Mouse (Mus musculus) kidney, postnatal 36 days (tissue): Measurements from ENCODE around the gene Phospho1.
A peak's percentile ranks its signal among the peaks of the same experiment; 100 is the strongest.

Experiments used
- DNase-seq, 2 experiments: peaks; one replicate each; pipeline ENCODE4 v3.0.0; 2021 to 2022; ENCODE audit warnings: mixed read lengths in 2 of 2

Gene Phospho1

DNA sequence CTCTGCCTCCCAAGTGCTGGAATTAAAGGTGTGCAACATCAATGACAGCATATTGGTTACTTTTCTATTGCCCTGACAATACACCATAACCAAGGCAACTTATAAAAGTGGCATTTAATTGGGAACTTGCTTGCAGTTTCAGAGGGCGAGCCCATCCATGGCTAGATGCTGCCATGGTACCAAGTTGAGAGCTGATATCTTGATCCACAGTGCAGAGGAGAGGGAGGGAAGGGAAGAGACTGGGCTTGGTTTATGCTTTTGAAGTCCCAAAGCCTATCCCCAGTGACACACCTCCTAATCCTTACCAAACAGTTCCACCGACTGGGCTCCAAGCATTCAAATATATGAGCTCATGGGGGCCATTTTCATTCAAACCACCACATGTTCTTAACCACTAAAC lies 10.2 kb upstream of the Phospho1 start:
- DNase-seq = no peak

DNA sequence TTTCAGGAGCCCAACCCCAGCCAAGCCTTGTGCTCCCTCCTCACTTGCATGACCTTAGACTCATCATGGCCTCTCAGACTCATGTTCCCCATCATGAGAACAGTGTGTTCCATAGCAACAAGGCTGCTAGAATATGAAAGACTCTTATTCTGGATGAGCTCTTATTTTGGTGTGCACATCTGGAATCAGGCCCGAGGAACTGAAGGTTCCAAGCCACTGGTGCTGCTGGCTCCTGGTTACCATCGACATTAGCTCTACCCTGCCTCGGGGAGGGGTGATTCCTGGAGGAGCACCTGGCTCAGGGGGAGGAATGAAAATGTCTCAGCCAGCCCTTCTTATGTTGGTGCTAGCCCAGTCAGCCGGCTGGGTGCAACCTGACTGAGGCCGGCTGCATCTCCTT lies 9.4 kb upstream of the Phospho1 start:
- no peak for DNase-seq

DNA sequence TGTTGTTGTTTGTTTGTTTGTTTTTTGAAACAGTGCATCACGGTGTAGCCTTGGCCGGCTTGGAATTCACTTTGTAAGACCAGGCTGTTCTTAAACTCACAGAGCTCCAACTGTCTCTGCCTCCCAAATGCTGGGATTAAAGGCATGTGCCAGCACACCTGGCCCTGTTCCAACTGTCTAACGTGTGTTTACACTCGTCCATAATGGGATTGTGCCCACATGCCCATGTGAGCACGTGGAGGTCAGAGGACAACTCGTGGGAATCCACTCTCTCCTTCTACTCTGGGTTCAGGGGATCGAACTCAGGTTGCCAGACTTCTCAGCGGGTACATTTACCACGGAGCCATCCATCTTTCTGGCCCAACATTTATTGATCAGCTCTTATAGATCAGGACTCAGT lies 8.9 kb upstream of the Phospho1 start:
- DNase-seq = no peak

DNA sequence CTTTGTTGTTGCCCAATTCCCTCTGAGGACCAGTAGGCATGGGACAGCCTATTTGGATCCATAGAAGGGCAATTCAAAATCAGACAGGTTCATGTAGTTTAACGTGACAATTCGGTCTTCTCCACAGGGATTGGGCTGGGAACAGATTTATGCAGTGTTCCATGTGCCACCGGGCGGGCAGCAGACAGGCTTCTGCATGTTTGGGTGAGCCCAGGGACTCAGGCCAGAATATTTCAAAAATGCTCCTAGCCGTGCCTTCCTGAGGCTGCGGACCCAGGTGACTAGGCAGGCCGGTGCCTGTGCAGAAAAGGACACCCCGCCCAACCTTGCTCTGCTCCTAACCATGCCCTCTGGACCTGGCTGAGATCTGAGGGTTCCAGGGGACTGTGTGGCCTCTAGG lies 5.2 kb upstream of the Phospho1 start:
- DNase-seq = peak in 1 of 2 experiments; percentile 40

DNA sequence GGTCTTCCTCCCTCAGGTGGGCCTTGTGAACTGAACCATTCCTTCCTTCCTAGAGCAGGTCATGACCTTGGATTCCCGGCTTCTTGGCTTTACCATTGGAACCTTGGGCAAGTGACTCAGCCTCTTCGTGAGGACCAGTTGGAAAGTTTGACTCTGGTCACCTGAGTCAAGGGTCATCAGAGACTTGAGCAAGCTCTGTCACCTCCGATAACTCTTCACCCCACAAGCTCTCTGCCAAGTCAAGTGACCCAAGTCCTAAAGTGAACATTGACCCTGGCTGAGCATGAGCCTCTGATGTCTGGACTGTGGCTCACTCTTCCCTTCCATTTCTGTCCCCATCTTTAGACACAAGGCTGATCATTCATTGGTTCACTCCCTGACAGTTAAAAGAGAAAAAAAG lies 2.8 kb upstream of the Phospho1 start:
- no peak for DNase-seq

DNA sequence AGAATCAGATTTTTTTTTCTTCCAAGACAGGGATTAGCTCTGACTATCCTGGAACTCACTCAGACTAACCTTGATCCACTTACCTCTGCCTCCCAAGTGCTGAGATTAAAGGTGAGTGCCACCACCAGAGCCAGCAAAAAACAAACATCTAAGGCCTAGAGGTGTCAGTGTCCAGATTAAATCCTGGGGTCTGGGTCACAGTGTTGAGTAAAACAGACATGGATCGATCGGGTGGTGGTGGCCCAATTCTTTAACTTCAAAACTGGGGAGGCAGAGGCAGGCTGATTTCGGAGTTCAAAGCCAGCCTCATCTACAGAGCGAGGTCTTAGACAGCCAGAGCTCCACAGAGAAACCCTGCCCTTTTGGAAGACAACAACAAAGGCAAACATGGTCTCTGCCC lies 1.9 kb upstream of the Phospho1 start:
- no peak for DNase-seq

DNA sequence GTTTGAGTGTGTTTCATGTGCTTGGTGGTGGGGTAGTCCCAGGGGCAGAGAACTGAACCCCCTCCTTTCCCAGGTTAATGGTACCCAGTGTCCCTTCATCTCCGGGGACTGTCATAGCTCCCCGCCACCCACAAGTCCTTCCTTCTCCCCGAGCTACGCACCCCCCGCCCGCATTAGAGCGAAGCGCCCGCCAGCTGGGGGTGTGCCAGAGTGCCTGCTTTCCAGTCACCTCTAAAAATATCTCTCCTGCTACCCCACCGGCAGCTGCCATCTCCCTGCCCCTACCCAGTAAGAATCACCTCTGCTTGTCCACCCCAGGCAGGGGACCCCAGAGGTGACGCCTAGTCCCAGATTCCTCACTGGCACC lies 561 bp downstream of the Phospho1 start:
- peak in 1 of 2 experiments; percentile 70 for DNase-seq

DNA sequence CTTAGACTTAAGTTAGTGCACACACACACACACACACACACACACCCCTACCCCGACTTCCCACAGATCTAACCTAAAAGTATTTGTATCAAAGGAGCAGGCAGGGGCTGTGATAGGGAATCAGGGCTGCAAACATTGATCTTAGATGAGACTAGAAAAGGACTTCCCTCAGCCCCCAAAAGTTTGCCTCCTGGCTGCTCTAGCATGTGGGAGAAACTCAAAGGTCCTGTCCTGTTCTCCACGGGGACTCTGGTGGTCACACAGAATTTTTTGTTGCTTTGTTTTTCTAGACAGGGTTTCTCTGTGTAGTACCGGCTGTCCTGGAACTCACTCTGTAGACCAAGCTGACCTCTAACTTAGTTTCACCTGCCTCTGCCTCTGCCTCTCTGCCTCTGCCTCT lies 1.3 kb downstream of the Phospho1 start:
- no peak for DNase-seq

DNA sequence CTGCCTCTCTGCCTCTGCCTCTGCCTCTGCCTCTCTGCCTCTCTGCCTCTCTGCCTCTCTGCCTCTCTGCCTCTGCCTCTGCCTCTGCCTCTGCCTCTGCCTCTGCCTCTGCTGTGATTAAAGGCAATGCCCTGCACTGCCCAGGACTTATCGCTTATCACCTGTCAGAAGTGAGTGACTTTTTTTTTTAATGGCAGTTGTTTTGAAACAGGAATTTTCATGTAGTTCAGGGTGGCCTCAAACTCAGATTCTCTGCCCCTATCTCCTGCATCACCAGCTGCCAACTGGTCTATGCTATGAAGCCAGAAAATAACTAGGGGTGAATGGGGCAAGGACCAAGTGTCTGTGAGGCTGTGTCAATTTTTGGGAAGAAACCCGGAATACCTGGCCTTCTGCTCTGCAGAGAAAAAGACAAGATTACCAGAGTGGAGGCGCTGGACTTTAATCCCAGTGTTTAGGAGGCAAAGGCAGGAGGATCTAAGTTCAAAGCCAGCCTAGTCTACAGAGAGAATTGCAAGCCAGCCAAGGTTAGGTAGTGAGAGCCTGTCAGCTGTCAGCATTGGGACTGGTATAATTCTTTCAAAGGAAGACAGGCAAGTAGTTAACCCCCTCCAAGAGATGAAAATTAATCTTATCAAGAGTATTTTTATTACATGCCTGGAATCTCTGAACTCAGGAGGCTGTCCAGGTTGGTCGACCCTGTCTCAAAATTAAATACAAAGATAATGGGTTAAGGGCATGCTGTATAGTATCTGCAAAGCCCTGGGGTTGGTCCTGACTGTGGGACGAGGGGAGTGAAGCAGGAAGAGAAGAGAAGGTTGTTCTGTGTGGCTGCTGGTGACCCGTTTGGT lies 2.2 kb downstream of the Phospho1 start:
- DNase-seq = no peak

DNA sequence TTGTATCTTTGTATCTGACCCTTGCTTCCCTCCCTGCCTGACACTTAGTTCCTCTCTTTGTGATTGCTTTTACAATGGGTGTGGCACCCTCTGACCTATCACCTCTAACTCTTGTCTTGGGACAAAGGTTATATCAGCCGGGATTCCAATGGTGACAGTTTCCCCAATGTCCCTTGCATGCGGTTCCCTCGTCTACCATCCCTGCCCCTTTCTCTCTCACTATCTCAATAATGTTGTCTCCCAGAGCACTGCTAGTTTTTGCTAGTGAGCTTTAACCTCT lies 2.8 kb downstream of the Phospho1 start:
- DNase-seq = no peak

DNA sequence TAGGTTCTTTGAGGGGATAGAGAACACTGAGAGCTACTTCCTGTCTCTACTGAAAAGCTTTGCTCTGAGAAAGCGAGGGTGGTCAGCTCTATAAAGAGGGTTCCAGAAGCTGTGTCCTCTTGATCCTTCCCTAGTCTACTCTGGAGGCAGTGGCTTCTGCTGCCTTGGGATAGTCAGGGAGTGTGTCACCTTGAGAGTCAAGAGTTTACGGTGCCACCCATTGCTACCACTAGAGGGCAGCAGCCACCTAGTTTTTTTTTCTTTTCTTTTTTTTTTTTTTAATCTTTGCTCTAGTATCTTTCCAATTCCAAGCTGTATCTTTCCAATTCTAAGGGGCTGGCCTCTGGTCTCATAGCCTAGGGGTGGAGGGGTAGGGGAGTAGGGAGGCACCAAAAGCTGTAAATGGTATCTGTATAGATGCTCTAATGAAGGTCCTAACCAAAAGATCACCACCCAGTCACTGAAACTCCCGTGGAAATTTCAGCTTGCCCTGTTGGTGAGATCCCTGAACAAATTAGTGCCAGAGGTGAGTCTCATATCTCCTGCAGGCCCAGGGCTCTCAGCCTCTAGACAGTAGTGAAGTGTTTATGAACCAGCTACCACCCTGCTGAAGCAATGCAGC lies 3.3 kb downstream of the Phospho1 start:
- peak; percentile 70 to 88 for DNase-seq

DNA sequence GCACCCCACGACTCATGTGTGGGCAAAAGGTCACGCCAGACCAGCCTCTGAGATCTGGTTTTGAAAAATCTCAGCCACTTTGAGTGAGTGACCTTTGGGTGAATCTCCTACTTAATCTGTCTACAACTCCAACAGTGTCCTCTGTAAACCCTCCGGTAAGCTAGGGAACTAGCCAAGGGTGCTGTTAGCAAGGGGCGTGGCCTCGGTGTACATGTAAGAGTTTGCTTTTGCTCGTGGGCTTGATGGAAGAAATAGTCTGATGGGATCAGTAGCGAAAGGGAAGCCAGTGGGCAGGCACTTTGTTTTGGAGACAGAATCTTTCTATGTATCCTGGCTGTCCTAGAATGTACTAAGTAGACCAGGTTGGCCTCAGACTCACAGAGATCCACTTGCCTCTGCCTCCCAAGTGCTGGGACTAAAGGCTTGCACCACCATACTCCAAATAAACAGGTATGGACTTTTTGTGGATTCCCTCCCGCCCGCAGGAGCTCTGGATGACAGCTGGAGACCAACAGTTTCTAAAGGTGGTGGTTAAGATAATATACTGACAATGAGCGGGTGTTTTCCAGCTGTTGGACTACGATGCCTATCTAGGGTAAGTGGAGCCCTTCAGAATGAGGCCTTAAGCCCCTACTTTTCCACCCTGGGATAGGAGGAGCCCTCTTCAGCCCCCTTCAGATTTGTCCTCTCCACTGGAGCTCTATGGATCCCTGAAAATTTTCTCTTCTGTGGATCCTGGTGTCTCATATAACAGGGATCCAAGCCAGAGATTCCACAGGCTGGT lies 4.1 kb downstream of the Phospho1 start:
- DNase-seq = no peak

DNA sequence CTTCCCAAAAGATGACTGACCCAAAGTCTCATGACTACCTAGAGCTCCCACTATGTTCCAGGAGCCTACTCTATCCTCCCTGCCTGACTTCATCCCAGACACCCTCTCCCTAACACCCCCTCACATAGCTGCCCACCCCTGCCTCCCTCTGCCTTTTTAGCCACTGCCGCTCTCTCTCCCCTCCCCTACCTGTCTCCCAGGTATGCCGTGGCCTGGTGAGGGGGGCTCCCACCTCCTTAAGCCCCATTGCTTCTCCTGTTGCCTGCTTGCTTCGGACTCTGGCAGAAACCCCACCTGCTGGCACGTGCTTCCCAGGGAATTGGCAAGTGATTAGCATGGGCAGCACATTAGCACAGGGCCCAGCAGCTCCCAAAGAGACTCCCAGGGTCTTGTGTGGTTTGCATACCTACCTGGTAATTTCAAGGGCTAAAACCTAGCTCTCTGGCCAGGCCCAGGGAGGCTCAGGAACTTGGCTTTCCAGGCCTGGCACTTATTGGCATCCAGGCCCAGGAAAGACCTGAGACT lies 5.3 kb downstream of the Phospho1 start:
- no peak for DNase-seq

DNA sequence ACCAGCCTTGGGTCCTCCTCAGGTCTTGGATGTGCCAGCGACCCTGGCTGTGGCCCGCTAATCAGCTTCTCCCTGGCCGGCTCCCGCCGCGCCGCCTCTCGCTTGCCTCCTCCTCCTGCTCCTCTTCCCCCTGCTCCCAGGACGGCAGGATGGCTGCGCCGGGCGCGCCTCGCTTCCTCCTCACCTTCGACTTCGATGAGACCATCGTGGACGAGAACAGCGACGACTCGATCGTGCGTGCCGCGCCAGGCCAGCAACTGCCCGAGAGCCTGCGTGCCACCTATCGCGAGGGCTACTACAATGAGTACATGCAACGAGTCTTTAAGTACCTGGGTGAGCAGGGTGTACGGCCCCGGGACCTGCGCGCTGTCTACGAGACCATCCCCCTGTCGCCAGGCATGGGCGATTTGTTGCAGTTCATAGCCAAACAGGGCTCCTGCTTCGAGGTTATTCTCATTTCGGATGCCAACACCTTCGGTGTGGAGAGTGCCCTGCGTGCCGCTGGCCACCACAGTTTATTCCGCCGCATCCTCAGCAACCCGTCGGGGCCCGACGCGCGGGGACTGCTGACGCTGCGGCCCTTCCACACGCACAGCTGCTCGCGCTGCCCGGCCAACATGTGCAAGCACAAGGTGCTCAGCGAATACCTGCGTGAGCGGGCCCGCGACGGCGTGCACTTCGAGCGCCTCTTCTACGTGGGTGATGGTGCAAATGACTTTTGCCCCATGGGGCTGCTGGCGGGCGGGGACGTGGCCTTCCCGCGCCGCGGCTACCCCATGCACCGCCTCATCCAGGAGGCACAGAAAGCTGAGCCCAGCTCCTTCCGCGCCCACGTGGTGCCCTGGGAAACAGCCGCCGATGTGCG lies 6.3 kb downstream of the Phospho1 start:
- peak in 1 of 2 experiments; percentile 46 for DNase-seq

DNA sequence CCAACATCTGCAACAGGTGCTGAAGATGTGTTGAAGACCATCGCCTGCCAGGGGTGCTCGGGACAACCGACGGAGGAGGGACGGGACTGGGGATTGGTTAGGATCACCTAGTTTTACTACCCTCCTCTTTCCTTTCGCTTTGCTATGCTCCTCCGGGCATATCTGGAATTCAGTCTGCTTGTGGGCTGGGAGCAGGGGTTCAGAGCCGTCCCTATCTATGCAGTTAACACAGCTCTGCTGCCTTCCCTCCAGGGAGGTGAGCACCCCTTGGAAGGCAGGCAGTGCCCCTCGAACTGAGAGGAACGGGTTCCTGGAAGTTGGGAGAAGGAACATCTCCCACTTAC lies 6.9 kb downstream of the Phospho1 start:
- no peak for DNase-seq

DNA sequence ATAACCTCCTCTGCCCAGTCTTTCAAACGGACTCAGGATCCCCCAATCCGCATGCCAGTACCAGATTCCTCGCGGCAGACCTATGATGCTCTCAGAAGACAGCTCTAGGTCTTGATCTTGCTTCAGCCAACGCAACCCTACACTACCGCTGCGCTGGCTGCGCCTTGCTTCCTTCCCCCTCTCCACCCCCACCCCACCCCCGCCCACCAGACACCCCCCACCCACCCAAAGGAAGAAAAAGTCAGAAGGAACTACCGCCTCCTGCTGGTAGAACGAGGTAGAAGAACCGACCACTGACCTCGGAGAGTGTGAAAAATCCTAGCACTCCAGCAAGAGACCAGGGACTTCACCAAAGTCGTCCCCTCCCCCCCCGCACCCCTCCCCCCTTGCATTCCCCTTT lies 7.3 kb downstream of the Phospho1 start:
- no peak for DNase-seq

DNA sequence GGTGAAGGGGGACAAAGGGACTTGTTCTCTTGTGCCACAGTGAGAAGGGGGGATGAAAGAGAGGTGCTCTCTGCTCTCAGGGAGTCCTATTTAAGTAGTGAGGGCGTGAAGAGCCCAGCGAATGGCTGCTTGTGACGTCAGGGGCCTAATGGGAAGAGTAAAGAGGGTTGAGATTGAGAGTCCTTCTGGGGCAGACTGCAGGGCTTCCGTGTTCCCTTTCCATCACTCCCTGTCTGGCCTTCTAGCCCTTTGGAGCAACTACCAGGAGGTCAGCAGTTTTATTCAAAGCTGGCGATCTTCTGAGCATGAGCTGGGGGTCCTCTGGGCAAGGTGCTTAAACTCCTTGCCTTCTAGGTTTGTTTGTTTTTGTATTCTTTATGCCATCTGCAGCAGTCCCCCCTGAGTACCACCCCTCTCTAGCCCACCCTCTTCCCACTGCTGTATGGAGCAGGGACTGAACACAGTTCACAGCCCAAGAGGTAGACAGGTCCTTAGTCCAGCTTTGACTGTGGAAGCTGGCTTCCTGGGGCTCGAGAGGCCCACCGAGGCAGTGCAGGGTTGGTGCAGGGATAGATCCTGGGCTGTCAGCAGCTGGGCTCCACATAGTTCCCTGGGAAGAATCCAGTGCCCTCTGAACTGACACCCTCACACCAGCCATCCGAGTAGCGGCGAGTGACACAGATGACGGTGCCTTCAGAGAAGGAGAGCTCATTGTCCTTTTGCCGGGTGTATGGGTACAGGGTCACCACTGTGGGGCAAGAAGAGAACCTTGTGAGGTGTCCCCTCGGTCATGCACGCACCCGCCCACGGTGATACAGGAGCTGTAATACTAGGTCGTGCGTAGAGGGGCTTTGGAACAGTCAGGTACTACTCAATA lies 8.1 kb downstream of the Phospho1 start:
- DNase-seq = no peak

DNA sequence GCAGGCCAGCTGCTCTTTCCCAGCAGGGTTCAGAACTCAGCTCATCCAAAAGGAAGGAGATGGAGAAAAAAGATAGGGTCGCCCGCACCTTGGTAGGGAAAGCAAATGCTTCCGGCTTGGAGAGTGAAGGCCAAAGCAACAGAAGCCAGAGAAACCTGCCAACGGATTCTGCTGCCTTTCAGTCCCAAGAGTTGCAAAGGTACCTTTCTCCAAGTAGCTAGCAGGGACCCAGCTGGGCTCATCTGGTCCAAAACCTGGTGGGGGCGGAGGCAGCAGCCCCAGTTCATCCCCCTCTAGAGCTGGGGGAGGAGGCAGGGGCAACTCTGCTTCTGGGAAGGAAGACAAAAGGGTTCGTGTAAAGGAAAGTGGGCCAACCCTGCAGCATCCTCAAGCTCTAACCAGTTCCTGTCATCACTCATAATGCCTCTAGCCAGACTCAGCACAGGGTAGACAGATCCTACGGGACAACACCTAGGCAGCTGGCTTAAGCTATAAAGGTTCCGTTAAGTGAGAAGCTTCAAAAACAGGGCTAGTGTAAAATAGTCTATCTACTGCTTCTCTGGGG lies 8.8 kb downstream of the Phospho1 start:
- DNase-seq = no peak

DNA sequence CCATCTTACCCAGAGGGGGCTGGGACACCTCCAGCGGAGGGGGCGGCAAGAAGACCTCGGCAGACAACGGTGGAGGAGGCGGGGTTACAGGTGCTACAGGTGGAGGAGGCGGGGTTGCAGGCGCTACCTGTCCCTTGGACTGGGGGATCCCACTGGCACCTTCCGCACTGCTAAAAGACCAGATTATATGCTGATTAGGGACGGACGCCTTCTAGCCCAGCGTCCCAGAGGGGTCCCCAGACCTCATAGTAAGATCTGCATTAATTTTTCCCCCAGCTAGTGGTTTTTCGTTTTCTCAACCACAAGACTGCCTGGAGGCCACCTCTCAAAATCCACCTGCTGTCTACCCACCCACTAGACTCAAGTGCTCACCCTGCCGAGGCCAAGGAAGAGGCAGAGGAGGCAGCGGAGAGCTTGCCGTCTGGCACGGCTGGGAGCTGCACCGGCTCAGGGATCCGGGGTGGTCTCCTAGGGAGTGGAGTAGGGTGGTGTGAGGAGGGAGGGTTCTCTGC lies 9.4 kb downstream of the Phospho1 start:
- no peak for DNase-seq

DNA sequence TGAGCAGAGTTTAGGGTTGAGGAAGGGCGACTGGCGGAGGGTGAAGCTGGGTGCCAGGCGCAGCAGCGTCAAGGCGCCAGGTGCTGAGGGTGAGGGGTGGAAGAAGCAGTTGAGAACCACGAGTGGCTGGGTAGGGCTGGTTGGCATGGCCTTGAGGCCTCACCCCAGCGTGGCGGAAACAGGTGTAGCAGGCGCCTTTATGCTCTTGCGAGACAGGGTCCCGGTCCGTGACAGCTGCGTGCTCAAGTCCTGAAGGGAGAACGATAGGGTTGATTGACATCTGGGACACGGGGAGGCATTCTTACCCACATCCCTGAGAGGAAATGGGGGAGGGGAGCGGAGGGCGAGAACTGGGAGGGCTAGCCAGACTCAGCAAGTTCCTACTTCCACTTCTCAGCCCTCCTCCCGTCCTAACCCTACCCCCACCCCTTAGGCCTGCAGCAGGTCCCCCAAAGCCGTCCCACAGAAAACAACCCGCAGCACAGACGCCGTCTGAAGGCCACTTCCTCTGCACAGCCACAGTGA lies 9.9 kb downstream of the Phospho1 start:
- DNase-seq = peak; percentile 54 to 62
